Mouse (Mus musculus) midbrain, postnatal 0 days (tissue): ENCODE measurements around the gene Dip2b. TPM values are rescaled to one million over a fixed set of nuclear protein-coding genes. Genes with fewer than 3 reads are reported as not detected.

Experiments
- ATAC-seq: fragments of 200-750 bp; cut with Nextera tagmentation; 2 replicates; pipeline ENCODE4 v1.8.0; 2017; ENCODE audit warnings: moderate number of reproducible peaks, mild to moderate bottlenecking, moderate TSS enrichment, moderate library complexity; ENCODE audit not compliant: low FRiP score
- DNase-seq: peaks from one replicate; pipeline ENCODE4 v3.0.0-alpha.2; 2015; ENCODE audit warnings: low spot score
- H3K27ac ChIP-seq: fragments of 300-500 bp; sonication (generic); 2 replicates; pipeline ENCODE4 v1.5.1; 2014; ENCODE audit warnings: low read depth, mild to moderate bottlenecking, low read length, mixed read lengths
- H3K27me3 ChIP-seq: fragments of 300-500 bp; sonication (generic); 2 replicates; pipeline ENCODE4 v1.6.1; 2014; ENCODE audit warnings: low read length, control low read depth, mixed read lengths; ENCODE audit not compliant: insufficient read depth
- H3K36me3 ChIP-seq: fragments of 300-500 bp; sonication (generic); 2 replicates; pipeline ENCODE4 v1.6.1; 2014; ENCODE audit warnings: low read length, control low read depth, mixed read lengths; ENCODE audit not compliant: insufficient read depth
- H3K4me1 ChIP-seq: fragments of 300-500 bp; sonication (generic); 2 replicates; pipeline ENCODE4 v1.6.1; 2014; ENCODE audit warnings: mild to moderate bottlenecking, control low read depth, antibody characterized with exemption, low read length, mixed read lengths; ENCODE audit not compliant: insufficient read depth
- H3K4me2 ChIP-seq: fragments of 300-500 bp; sonication (generic); 2 replicates; pipeline ENCODE4 v1.6.1; 2014; ENCODE audit warnings: low read depth, mild to moderate bottlenecking, low read length, mixed read lengths; ENCODE audit not compliant: poor library complexity, severe bottlenecking
- H3K4me3 ChIP-seq: fragments of 300-500 bp; sonication (generic); 2 replicates; pipeline ENCODE4 v1.5.1; 2014; ENCODE audit warnings: low read depth, mild to moderate bottlenecking, low read length, moderate library complexity
- H3K9ac ChIP-seq: fragments of 300-500 bp; sonication (generic); replicated peaks from 2 replicates; pipeline ENCODE4 v1.6.1; 2014; ENCODE audit warnings: mild to moderate bottlenecking, low read length, moderate library complexity, mixed read lengths; ENCODE audit not compliant: poor library complexity, severe bottlenecking
- H3K9me3 ChIP-seq: fragments of 300-500 bp; sonication (generic); 2 replicates; pipeline ENCODE4 v1.6.1; 2016; ENCODE audit warnings: low read length, control low read depth
- CTCF ChIP-seq: IDR thresholded peaks from 2 replicates; pipeline ENCODE4 v1.5.1; 2016; ENCODE audit warnings: antibody characterized with exemption, mild to moderate bottlenecking
- WGBS: fragments of 180-500 bp; shearing (Covaris S2); extraction: QIAGEN DNeasy Blood & Tissue Kit; methylation state at CpG from one replicate; pipeline ENCODE4 v1.1.7; 2014; 5-methylcytosine and 5-hydroxymethylcytosine counted together
- polyA plus RNA-seq: library from polyadenylated mRNA; unstranded; fragments of >200 nt; fragmentation: Nextera tagmentation; extraction: Ambion mirVana; gene quantifications from 2 replicates; pipeline ENCODE4 v1.2.1, GENCODE M21; 2015
- total RNA-seq: library from RNA; depleted of rRNA; stranded (reverse); fragments of >200 nt; gene quantifications from 2 replicates; pipeline ENCODE4 v1.2.3, GENCODE M21; 2014

The Dip2b gene
- total and polyA plus RNA-seq, 2 experiments from 2014 or later: 10.5 to 44.8 TPM

- 23% methylated on average over 1 of the region's 1 CpGs for WGBS
- no peak for ATAC-seq
- H3K4me1 ChIP-seq: peaks cover 8% of the 10 kb centered on the region; the same call in 1 of the 2 replicates
These were observed 192.2 kb downstream of the Dip2b start for GRCm38 (mm10) chr15:100230655-100231054.

GRCm38 (mm10) chr15:100231616-100232525, 193.4 kb downstream of the Dip2b start:
- H3K4me1 ChIP-seq: peaks cover 8% of the 10 kb centered on the region; the same call in 1 of the 2 replicates
- H3K9ac ChIP-seq: no peak overlapping the region
- WGBS: 95% methylated on average over 14 of the region's 14 CpGs
- H3K27ac ChIP-seq: no peak overlapping the region
- no peak for TF ChIP-seq CTCF
- no peak overlapping the region for H3K4me3 ChIP-seq
- ATAC-seq (no peak), DNase-seq (no peak)
- no peaks in the 10 kb centered on the region for H3K9me3 ChIP-seq
- no peaks in the 10 kb centered on the region for H3K27me3 ChIP-seq
- H3K36me3 ChIP-seq: peaks cover 13% of the 10 kb centered on the region; the same call in 1 of the 2 replicates
- H3K4me2 ChIP-seq: no peak overlapping the region

More at GRCm38 (mm10) chr15:100230655-100231054, 192.2 kb downstream of the Dip2b start:
- no peak overlapping the region for H3K9ac ChIP-seq
- H3K36me3 ChIP-seq: peaks cover 13% of the 10 kb centered on the region; the same call in 1 of the 2 replicates
- no peak overlapping the region for H3K4me3 ChIP-seq
- H3K4me2 ChIP-seq: no peak overlapping the region
- H3K27me3 ChIP-seq: no peaks in the 10 kb centered on the region
- no peak overlapping the region for H3K27ac ChIP-seq
- peak; percentile 26; the same call in 1 of the 2 replicates for TF ChIP-seq CTCF
- no peak for DNase-seq
- no peaks in the 10 kb centered on the region for H3K9me3 ChIP-seq

GRCm38 (mm10) chr15:100235208-100235965, 196.9 kb downstream of the Dip2b start:
- no peak for TF ChIP-seq CTCF
- 93% methylated on average over 11 of the region's 12 CpGs for WGBS

DNA sequence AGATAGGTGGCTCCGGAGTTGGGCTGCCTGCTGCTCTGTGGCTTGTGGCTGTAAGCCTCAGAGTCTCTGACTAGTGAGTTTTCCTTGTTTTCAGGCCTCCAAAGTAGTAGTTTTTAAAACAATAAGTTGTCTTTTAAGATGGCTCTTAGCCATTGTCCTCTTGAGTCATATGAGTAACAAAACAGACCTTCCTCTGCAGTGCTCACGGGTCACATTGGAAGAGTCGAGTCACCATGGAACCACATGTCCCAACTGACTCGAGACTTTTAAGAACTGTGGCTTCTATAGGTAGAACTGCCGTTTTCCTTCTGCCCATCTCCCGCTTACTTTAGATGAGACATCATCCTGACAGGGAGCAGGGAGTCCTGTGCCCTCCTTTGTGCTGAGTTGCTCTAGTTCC, 198.5 kb downstream of the Dip2b start:
- H3K9ac ChIP-seq: no peak overlapping the region
- no peaks in the 10 kb centered on the region for H3K4me1 ChIP-seq
- no peak overlapping the region for H3K27ac ChIP-seq
- DNase-seq (no peak), ATAC-seq (no peak)
- no peak overlapping the region for H3K4me3 ChIP-seq
- no peak for TF ChIP-seq CTCF
- 94% methylated on average over 6 of the region's 6 CpGs for WGBS
- H3K27me3 ChIP-seq: no peaks in the 10 kb centered on the region
- peaks cover 24% of the 10 kb centered on the region for H3K36me3 ChIP-seq
- no peak overlapping the region for H3K4me2 ChIP-seq
- H3K9me3 ChIP-seq: no peaks in the 10 kb centered on the region

More at GRCm38 (mm10) chr15:100235208-100235965, 196.9 kb downstream of the Dip2b start:
- Histone ChIP-seq H3K36me3 (peaks cover 18% of the 10 kb centered on the region), H3K9me3 (no peaks in the 10 kb centered on the region), H3K4me1 (no peaks in the 10 kb centered on the region), H3K9ac (no peak overlapping the region), H3K27me3 (no peaks in the 10 kb centered on the region), H3K4me3 (no peak overlapping the region), H3K4me2 (no peak overlapping the region), H3K27ac (no peak overlapping the region)
- ATAC-seq (no peak), DNase-seq (no peak)

DNA sequence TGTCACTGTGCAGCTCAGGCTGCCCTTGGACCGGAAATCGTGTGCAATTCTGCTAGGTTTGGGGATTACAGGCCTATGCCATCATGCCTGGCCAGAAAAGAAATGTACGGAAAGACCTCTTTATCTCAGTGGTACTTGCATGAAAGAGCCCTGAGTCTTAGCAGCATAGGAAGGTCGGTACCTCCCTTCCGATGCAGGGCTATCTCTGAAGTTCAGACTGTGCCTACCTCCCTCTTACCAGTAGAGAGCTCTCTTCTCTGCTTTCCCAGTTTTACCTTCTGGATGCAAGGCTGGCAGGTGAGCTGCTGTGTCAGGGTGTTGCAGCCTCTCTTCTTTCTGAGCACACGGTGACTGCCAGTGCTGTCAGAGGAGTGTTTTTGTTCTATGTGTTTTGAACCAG, 203.3 kb downstream of the Dip2b start:
- ATAC-seq (no peak), DNase-seq (no peak)
- H3K36me3 ChIP-seq: peaks cover 21% of the 10 kb centered on the region
- TF ChIP-seq CTCF: no peak
- no peak overlapping the region for H3K27ac ChIP-seq
- no peaks in the 10 kb centered on the region for H3K4me1 ChIP-seq
- no peak overlapping the region for H3K9ac ChIP-seq
- no peak overlapping the region for H3K4me2 ChIP-seq
- no peaks in the 10 kb centered on the region for H3K9me3 ChIP-seq
- 91% methylated on average over 6 of the region's 6 CpGs for WGBS
- H3K4me3 ChIP-seq: no peak overlapping the region
- H3K27me3 ChIP-seq: no peaks in the 10 kb centered on the region
